Mouse (Mus musculus) layer of hippocampus, postnatal 10 days (tissue): ENCODE measurements at regions not wholly inside any gene's neighbourhood (a gene's known extent, or its start where the extent isn't known, plus 50 kb on each side); places are given as distances from the start of the nearest gene placed in this dataset.

ENCODE experiments used
- DNase-seq, 2 experiments: peaks; one replicate each; pipeline ENCODE4 v3.0.0; 2021; ENCODE audit warnings: low spot score in 2 of 2

DNA sequence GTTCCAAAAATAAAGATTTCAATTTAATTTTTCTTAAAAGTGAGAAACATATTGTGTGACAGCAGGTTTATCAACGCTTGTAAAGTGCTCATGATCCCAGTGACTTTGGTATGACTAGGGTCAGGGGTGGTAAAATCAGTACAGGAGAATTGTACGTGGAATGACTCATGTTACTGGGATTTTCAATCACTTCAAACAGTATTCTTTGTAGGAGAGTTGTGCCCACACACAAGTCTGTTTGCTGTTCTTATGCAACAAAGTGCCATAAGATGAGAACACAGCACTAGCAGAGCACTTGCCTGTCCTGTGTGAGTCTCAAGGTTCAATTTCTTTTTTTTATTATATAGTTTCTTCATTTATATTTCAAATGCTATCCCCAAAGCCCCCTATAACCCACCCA, 166.5 kb downstream of the Smarca1 start:
- no peak for DNase-seq

DNA sequence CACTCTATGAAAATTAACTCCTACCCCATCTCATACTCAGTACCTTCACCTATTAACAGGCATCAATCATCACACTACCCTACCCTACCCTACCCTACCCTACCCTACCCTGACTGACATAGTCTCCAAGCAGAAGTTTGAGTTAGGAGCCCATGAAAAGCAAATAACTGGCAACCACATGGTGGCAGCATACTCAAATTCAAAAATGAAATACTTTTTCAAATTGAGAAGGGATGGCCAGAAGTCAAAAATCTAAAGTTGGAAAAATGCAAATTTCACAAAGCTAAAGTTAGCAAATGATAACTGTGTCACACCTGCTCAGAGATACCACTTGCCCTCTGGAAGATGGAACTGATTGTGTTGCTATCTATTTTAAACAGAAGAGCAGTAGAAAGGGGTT, 189.7 kb downstream of the Smarca1 start:
- DNase-seq, result peak; percentile 9 to 17

DNA sequence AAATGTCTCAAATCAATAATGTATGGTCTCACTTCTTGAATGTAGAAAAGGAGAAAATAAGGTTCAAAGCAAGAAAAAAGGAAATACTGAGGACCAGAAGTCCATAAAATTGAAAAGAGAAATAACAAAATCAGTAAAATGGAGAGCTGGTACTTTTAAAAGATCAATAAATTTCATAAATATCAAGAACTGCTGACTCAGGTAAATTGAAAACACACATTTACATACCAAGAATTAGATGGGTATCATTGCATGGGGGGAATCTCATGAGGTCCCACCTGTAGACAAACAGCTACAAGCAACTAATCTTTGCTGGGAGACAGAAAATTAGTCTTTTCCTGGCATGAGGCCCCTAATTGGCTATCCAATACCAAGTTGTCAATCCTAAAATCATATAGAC, 224.0 kb downstream of the Smarca1 start:
- DNase-seq, result no peak

DNA sequence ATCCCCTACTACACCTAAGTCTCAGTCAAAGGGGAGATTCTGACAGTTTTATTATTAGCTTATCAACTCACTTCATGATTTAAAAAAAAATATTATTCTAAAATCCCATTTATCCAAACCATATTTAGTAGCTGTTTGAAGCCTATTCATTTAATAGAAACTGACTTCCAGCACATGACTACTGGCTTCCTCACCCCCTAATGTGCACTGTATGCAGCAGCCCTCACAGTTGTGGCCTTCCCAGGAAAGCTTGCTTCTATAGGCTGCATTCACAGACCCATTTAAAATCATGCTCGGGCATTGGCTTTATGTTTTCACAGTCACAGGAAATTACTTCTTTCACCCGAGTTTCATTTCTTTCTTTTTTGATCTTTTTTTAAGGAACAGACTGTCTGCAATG, 246.3 kb downstream of the Smarca1 start:
- DNase-seq, result no peak

DNA sequence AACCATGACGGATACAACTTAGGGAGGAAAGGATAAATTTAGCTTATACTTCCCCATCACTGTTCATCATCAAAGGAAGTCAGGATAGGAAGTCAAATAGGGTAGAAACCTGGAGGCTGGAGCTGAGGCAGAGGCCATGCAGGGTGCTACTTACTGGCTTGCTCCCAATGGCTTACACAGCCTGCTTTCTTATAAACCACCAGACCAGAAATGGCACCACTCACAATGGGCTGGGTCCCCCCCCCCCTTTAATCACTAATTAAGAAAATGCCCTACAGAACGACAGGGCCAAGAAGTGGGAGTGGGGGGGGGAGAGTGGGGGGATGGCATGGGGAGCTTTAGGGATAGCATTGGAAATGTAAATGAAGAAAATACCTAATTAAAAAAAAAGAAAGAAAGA, 251.6 kb downstream of the Smarca1 start:
- no peak for DNase-seq

DNA sequence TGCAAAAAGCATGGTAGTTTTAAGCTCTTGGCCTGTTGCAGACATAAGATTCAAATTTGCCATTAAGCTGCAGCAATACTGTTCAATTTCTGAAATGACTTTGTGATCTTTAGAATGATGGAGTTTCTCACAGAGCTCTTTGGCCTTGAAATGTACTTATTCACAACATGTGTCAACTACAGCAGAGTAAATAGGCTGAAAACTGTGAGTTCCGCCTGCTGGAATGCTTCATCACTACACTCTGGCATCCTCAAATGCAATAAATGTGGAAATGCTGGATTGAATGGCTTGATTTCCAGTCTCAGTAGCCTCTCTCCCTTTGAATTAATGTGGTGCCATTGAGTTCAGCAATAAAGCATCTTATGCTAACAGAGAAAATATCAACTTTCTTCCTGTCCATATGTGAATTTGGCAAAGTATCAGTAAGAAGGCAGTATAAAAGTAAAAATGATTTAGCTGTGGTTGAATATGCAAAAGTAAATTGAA, 253.9 kb downstream of the Smarca1 start:
- no peak for DNase-seq

DNA sequence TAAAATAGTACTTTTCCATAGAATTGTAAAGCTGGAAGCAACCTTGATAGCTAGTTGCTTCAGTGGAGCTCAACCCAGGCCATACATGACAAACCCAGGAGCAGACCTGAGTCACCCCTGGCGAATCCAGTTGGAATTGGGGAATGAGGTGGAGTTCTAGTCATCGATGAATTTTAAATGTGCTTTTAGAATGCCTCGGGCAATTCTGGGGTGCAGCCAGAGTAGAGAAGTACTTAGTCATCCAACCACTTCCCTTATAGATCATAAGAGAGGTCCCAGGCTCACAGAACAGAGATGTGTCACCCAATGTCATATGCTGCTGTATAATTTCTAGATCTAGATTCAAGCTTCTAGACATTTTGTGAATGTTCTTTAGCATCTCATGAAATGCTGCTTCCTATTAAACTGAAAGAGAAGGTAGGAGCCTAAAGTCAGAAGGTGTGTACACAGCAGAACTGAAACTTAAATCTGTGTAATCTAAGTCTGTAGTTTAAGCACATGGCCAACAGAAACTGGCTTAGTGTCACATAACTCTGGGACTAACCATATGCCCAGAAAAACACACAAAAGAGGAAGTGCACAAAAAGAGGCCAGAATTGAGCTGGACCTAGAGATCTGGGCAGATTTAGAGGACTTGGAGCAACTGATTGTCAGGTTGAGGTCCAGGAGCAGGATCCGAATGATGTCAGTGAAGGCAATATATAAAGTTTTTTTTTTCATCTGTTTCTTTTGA, 269.7 kb downstream of the Smarca1 start:
- no peak for DNase-seq

DNA sequence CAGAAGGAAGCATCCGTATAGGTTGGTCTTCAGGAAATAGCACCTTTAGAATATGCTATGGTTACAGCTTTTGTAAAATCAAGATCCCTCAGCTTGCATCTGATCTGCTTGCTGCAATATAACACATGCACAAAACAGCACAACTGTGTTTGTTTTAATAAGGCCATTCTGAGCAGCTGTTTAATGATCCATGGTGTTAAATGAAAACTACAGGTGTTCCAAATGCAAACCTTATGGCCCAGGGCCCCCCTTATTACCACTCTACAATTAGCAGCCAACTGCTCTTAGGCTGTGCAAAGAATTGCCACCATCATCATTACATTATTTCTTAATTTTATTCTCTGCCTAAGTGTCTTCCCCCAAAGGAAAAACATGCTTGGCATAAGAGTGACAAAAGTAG, 280.4 kb downstream of the Smarca1 start:
- DNase-seq, result no peak
